In genomic region chr4:107001916-107002488, GRCm38 (mm10) we compare ENCODE assay signal across 12 mouse cellular contexts.
DNase-seq lines count a peak whose midpoint lies in the region; ATAC-seq and TF ChIP-seq lines count a peak whose summit lies in the region.
"Had no signal": no experiment of that assay in that cellular context is flagged by ENCODE, and none has a peak within 500 bp of the region (broad histone marks: within the 10 kb centered on the region; RNA-seq: fewer than 3 reads in every experiment).

No protein-coding gene starts in this region.

- H3K9me3 ChIP-seq in embryonic facial prominence, embryonic 14.5 days (ENCODE audit: control insufficient read depth, low read length) = no peaks in the 10 kb centered on the region
- no peaks in the 10 kb centered on the region for H3K9me3 ChIP-seq in hindbrain, embryonic 16.5 days (ENCODE audit: control insufficient read depth, low read length)
- no peaks in the 10 kb centered on the region for H3K9me3 ChIP-seq in midbrain, embryonic 16.5 days (replicated peaks; ENCODE audit: control insufficient read depth, low read length, poor library complexity, severe bottlenecking)
- H3K9me3 ChIP-seq: heart, embryonic 15.5 days had no signal

- H3K27me3 ChIP-seq in embryonic facial prominence, embryonic 14.5 days (replicated peaks; ENCODE audit: control insufficient read depth, insufficient read depth, low read length) = no peaks in the 10 kb centered on the region
- no peaks in the 10 kb centered on the region for H3K27me3 ChIP-seq in hindbrain, embryonic 16.5 days (replicated peaks; ENCODE audit: control insufficient read depth, insufficient read depth, low read length)
- no peaks in the 10 kb centered on the region for H3K27me3 ChIP-seq in midbrain, embryonic 16.5 days (ENCODE audit: control insufficient read depth, insufficient read depth, low read depth, low read length)
- H3K27me3 ChIP-seq: heart, embryonic 15.5 days had no signal

- ATAC-seq in embryonic facial prominence, embryonic 14.5 days (ENCODE audit: low read depth) = 0 out of 2 replicates have a peak, but pooled peaks have one; percentile 24
- ATAC-seq in hindbrain, embryonic 16.5 days = peak; percentile 45; the same call in 1 of the 2 replicates
- ATAC-seq in midbrain, embryonic 16.5 days = 0 out of 2 replicates have a peak, but pooled peaks have one; percentile 41

- H3K4me2 ChIP-seq in embryonic facial prominence, embryonic 14.5 days (ENCODE audit: low read depth, low read length) = no peak overlapping the region
- H3K4me2 ChIP-seq in hindbrain, embryonic 16.5 days (ENCODE audit: low read length) = no peak overlapping the region
- H3K4me2 ChIP-seq in midbrain, embryonic 16.5 days (ENCODE audit: low read length) = no peak overlapping the region
- H3K4me2 ChIP-seq: heart, embryonic 15.5 days had no signal

- WGBS in embryonic facial prominence, embryonic 14.5 days = 67% methylated on average over 14 of the region's 14 CpGs
- WGBS in hindbrain, embryonic 16.5 days = 46% methylated on average over 14 of the region's 14 CpGs
- 59% methylated on average over 14 of the region's 14 CpGs for WGBS in midbrain, embryonic 16.5 days
- 76% methylated on average over 14 of the region's 14 CpGs for WGBS in lung, adult 2 months

- no peak for TF ChIP-seq POLR2A in lung, adult 2 months (IDR thresholded peaks at IDR 0.05; ENCODE audit: borderline replicate concordance, extremely low read depth, low read depth, low read length)

- peaks cover 29% of the 10 kb centered on the region for H3K4me1 ChIP-seq in embryonic facial prominence, embryonic 14.5 days (ENCODE audit: control insufficient read depth, insufficient read depth, low read length)
- peaks cover 26% of the 10 kb centered on the region for H3K4me1 ChIP-seq in hindbrain, embryonic 16.5 days (ENCODE audit: control insufficient read depth, insufficient read depth, low read depth, low read length)
- H3K4me1 ChIP-seq in midbrain, embryonic 16.5 days (ENCODE audit: control insufficient read depth, insufficient read depth, low read length) = peaks cover 30% of the 10 kb centered on the region
- H3K4me1 ChIP-seq in lung, adult 2 months (ENCODE audit: control insufficient read depth, insufficient read depth, low read length) = 0 out of 2 replicates have a peak, but pooled peaks cover 2% of the 10 kb centered on the region

- no peak for TF ChIP-seq CTCF in lung, adult 2 months (IDR thresholded peaks at IDR 0.05; ENCODE audit: insufficient read depth, low read length)

- no peak overlapping the region for H3K4me3 ChIP-seq in embryonic facial prominence, embryonic 14.5 days (ENCODE audit: low read depth, low read length)
- H3K4me3 ChIP-seq in hindbrain, embryonic 16.5 days (ENCODE audit: low read length) = no peak overlapping the region
- no peak overlapping the region for H3K4me3 ChIP-seq in midbrain, embryonic 16.5 days (ENCODE audit: low read depth, low read length)
- no peak overlapping the region for H3K4me3 ChIP-seq in lung, adult 2 months (replicated peaks; ENCODE audit: extremely low read depth, low read depth, low read length)
- H3K4me3 ChIP-seq: heart, embryonic 15.5 days had no signal

- DNase-seq in layer of hippocampus, adult 18-20 months (ENCODE audit: low spot score in 2 of 2) = peak; percentile 51 to 59
- DNase-seq in layer of hippocampus, adult 9-10 months (ENCODE audit: low spot score) = no peak
- no peak for DNase-seq in embryonic facial prominence, embryonic 14.5 days (ENCODE audit: low spot score)
- no peak for DNase-seq in urinary bladder, postnatal 14 days (ENCODE audit: low spot score)
- no peak for DNase-seq in urinary bladder, postnatal 36 days (ENCODE audit: low spot score in 2 of 2)
- DNase-seq in lung, adult 2 months = no peak
- DNase-seq: kidney, postnatal 10 days; right cerebral cortex, postnatal 25 days had no signal

- 0 out of 2 replicates have a peak overlapping the region, but pooled peaks have one; percentile 8 for H3K9ac ChIP-seq in embryonic facial prominence, embryonic 14.5 days (ENCODE audit: low read depth, low read length)
- no peak overlapping the region for H3K9ac ChIP-seq in hindbrain, embryonic 16.5 days (ENCODE audit: low read depth, low read length)
- H3K9ac ChIP-seq in midbrain, embryonic 16.5 days (ENCODE audit: low read depth, low read length) = 0 out of 2 replicates have a peak overlapping the region, but pooled peaks have one; percentile 13
- H3K9ac ChIP-seq: heart, embryonic 15.5 days; liver, embryonic 14.5 days had no signal

- no peaks in the 10 kb centered on the region for H3K36me3 ChIP-seq in embryonic facial prominence, embryonic 14.5 days (ENCODE audit: control insufficient read depth, insufficient read depth, low read length)
- H3K36me3 ChIP-seq in hindbrain, embryonic 16.5 days (ENCODE audit: control insufficient read depth, insufficient read depth, low read length) = no peaks in the 10 kb centered on the region
- no peaks in the 10 kb centered on the region for H3K36me3 ChIP-seq in midbrain, embryonic 16.5 days (ENCODE audit: control insufficient read depth, insufficient read depth, low read length)
- H3K36me3 ChIP-seq: heart, embryonic 15.5 days had no signal

- no peak overlapping the region for H3K27ac ChIP-seq in embryonic facial prominence, embryonic 14.5 days (replicated peaks; ENCODE audit: low read depth, low read length)
- H3K27ac ChIP-seq in hindbrain, embryonic 16.5 days (ENCODE audit: low read depth, low read length) = peak overlapping the region; percentile 10; the same call in 1 of the 2 replicates
- peak overlapping the region; percentile 23; the same call in 1 of the 2 replicates for H3K27ac ChIP-seq in midbrain, embryonic 16.5 days (ENCODE audit: low read length)
- H3K27ac ChIP-seq: heart, embryonic 15.5 days; liver, embryonic 14.5 days had no signal

Comparison
In these comparisons a context has a peak if more than half of its experiments do, and no peak if none do; other contexts are left out.
1. DNase-seq: peak in layer of hippocampus, adult 18-20 months (2 of 2); none in layer of hippocampus, adult 9-10 months (single experiment), embryonic facial prominence, embryonic 14.5 days (single experiment), urinary bladder, postnatal 14 days (single experiment), urinary bladder, postnatal 36 days (0 of 2) and lung, adult 2 months (single experiment).
2. Peak in every context shown above with its lines, with median percentiles within 50 percentile points of each other: ATAC-seq.